ENCODE assay signal across 27 mouse cellular contexts in the genomic region with DNA sequence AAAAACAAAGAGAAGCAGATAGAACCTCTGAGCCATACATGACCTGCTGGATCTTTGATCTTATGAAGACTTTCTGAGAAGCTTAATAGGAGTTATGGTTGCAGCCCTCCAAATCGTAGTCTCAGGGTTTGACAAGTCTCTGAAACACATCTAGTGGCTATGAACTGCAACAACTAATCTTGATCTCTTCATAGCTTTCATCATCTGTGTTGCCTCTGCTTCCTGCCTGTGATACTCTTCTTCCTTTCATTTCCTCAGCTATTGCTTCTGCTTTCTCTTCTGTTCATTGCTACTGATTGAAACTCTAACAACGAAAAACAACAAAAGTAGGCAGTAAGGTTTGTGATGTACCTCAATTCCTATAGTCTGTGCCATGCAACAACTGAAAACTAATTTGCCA. TPM values are rescaled to one million over a fixed set of nuclear protein-coding genes. Genes with fewer than 3 reads are reported as not detected.
A peak's percentile ranks its signal among the peaks of the same experiment; 100 is the strongest.
DNase-seq lines count a peak whose midpoint lies in the region; ATAC-seq and TF ChIP-seq lines count a peak whose summit lies in the region.
"Had no signal": no experiment of that assay in that cellular context is flagged by ENCODE, and none has a peak within 500 bp of the region (broad histone marks: within the 10 kb centered on the region; RNA-seq: fewer than 3 reads in every experiment).

No protein-coding gene starts in this region.

- H3K4me2 ChIP-seq in liver, embryonic 12.5 days, result no peak overlapping the region
- H3K4me2 ChIP-seq in forebrain, embryonic 15.5 days (replicated peaks), result no peak overlapping the region
- H3K4me2 ChIP-seq: embryonic facial prominence, embryonic 13.5 days; embryonic facial prominence, embryonic 15.5 days; forebrain, embryonic 12.5 days had no signal

- H3K27ac ChIP-seq in liver, adult 2 months (replicated peaks; ENCODE audit: insufficient read depth, low read depth, low read length), result no peak overlapping the region
- H3K27ac ChIP-seq in liver, embryonic 12.5 days, result no peak overlapping the region
- H3K27ac ChIP-seq in forebrain, embryonic 15.5 days (replicated peaks), result no peak overlapping the region
- H3K27ac ChIP-seq: embryonic facial prominence, embryonic 13.5 days; embryonic facial prominence, embryonic 15.5 days; forebrain, embryonic 10.5 days; forebrain, embryonic 12.5 days had no signal

- 76% methylated on average over 2 of the region's 2 CpGs for WGBS in liver, adult 2 months
- WGBS in liver, embryonic 12.5 days (ENCODE audit: insufficient replicate concordance), result 40% methylated on average over 2 of the region's 2 CpGs
- 85% methylated on average over 2 of the region's 2 CpGs for WGBS in forebrain, embryonic 15.5 days

- H3K79me2 ChIP-seq in liver, adult 2 months (ENCODE audit: control insufficient read depth, insufficient read depth, low read length), result no peaks in the 10 kb centered on the region

- no peak overlapping the region for H3K9ac ChIP-seq in liver, adult 2 months (ENCODE audit: low read depth, low read length)
- no peak overlapping the region for H3K9ac ChIP-seq in liver, embryonic 12.5 days
- H3K9ac ChIP-seq in forebrain, embryonic 15.5 days (replicated peaks), result no peak overlapping the region
- H3K9ac ChIP-seq: embryonic facial prominence, embryonic 13.5 days; embryonic facial prominence, embryonic 15.5 days; forebrain, embryonic 12.5 days had no signal

- H3K9me3 ChIP-seq in liver, embryonic 12.5 days (replicated peaks), result no peaks in the 10 kb centered on the region
- H3K9me3 ChIP-seq in forebrain, embryonic 15.5 days, result no peaks in the 10 kb centered on the region
- H3K9me3 ChIP-seq: embryonic facial prominence, embryonic 13.5 days; embryonic facial prominence, embryonic 15.5 days; forebrain, embryonic 10.5 days; forebrain, embryonic 12.5 days; G1E had no signal

- DNase-seq in liver, adult 2 months (ENCODE audit: extremely low read depth, low read depth, low spot score), result peak; percentile 11
- no peak for DNase-seq in spleen, postnatal 4 days (ENCODE audit: low spot score in 2 of 2)
- DNase-seq: adrenal gland, adult 8-10 months; adrenal gland, postnatal 14 days; adrenal gland, postnatal 36 days; B cell, adult 2 months; cerebellum, adult 11-12 months; cerebellum, adult 2 months; cerebellum, adult 9-10 months; cerebellum, postnatal 10 days; cerebellum, postnatal 25 days; embryo, embryonic 11 days had no signal

- no peak for TF ChIP-seq CTCF in liver, adult 2 months (IDR thresholded peaks at IDR 0.05; ENCODE audit: low read depth, low read length)

- ATAC-seq in liver, embryonic 12.5 days, result no peak
- ATAC-seq in common myeloid progenitor, adult 5-6 weeks (replicated peaks; ENCODE audit: low read depth, poor library complexity, severe bottlenecking), result peak; percentile 71
- peak; percentile 67 for ATAC-seq in megakaryocyte, adult 5-6 weeks (ENCODE audit: poor library complexity, severe bottlenecking)
- peak; percentile 77 for ATAC-seq in monocyte, adult 5-6 weeks (replicated peaks; ENCODE audit: insufficient number of reproducible peaks, low FRiP score, low TSS enrichment, poor library complexity, severe bottlenecking)
- no peak for ATAC-seq in forebrain, embryonic 15.5 days (replicated peaks)
- ATAC-seq: activated CD4-positive, CD25-positive, alpha-beta regulatory T cell, adult 4 months; CD4-positive, CD25-positive, alpha-beta regulatory T cell, adult 4 months; forebrain, embryonic 14.5 days; Patski had no signal

- no peak for TF ChIP-seq POLR2A in liver, adult 2 months (IDR thresholded peaks at IDR 0.05; ENCODE audit: extremely low read depth, insufficient read depth, low read length)

- no peaks in the 10 kb centered on the region for H3K27me3 ChIP-seq in liver, adult 2 months (ENCODE audit: control insufficient read depth, insufficient read depth, low read length)
- no peaks in the 10 kb centered on the region for H3K27me3 ChIP-seq in liver, embryonic 12.5 days (replicated peaks)
- H3K27me3 ChIP-seq in forebrain, embryonic 15.5 days, result no peaks in the 10 kb centered on the region
- H3K27me3 ChIP-seq: embryonic facial prominence, embryonic 13.5 days; embryonic facial prominence, embryonic 15.5 days; forebrain, embryonic 12.5 days had no signal

- no peak overlapping the region for H3K4me3 ChIP-seq in liver, adult 2 months (ENCODE audit: insufficient read depth, low read depth, low read length)
- H3K4me3 ChIP-seq in liver, embryonic 12.5 days, result no peak overlapping the region
- H3K4me3 ChIP-seq in forebrain, embryonic 15.5 days, result no peak overlapping the region
- H3K4me3 ChIP-seq: embryonic facial prominence, embryonic 13.5 days; embryonic facial prominence, embryonic 15.5 days; erythroblast, embryonic 14.5 days; forebrain, embryonic 10.5 days; forebrain, embryonic 12.5 days had no signal

- H3K36me3 ChIP-seq in liver, adult 2 months (ENCODE audit: control insufficient read depth, insufficient read depth, low read length), result no peaks in the 10 kb centered on the region
- no peaks in the 10 kb centered on the region for H3K36me3 ChIP-seq in liver, embryonic 12.5 days
- no peaks in the 10 kb centered on the region for H3K36me3 ChIP-seq in forebrain, embryonic 15.5 days
- H3K36me3 ChIP-seq: embryonic facial prominence, embryonic 13.5 days; embryonic facial prominence, embryonic 15.5 days; forebrain, embryonic 10.5 days; forebrain, embryonic 12.5 days; G1E had no signal

- H3K4me1 ChIP-seq in liver, adult 2 months (ENCODE audit: control insufficient read depth, insufficient read depth, low read length), result no peaks in the 10 kb centered on the region
- H3K4me1 ChIP-seq in liver, embryonic 12.5 days, result no peaks in the 10 kb centered on the region
- H3K4me1 ChIP-seq in forebrain, embryonic 15.5 days, result no peaks in the 10 kb centered on the region
- H3K4me1 ChIP-seq: embryonic facial prominence, embryonic 13.5 days; embryonic facial prominence, embryonic 15.5 days; forebrain, embryonic 10.5 days; forebrain, embryonic 12.5 days had no signal

RNA-seq across cellular contexts. Expression of gene Adgre4, which starts 1.4 kb away (rescaled TPM):
- 7.5 and 8.2 TPM in 2 replicates for total RNA-seq in liver, adult 2 months (2014; rRNA removed)
- polyA plus RNA-seq in liver, adult 2 months (2012; rRNA removed), result 1.1 and 2.4 TPM in 2 replicates
- 0.75 and 1.1 TPM in 2 replicates for polyA plus RNA-seq in liver, embryonic 12.5 days (2016; fragmentation: Nextera tagmentation; extraction: Ambion mirVana)
- 0.49 TPM in 1 of 2 replicates, not detected in the other for total RNA-seq in common myeloid progenitor, adult 5-6 weeks (2017)
- 31.8 and 37.3 TPM in 2 replicates for total RNA-seq in megakaryocyte, adult 5-6 weeks (2015)
- 18.7 and 20.1 TPM in 2 replicates for total RNA-seq in megakaryocyte, adult 5-6 weeks (2017)
- total RNA-seq in monocyte, adult 5-6 weeks (2017), result 433 to 771 TPM (median 747 TPM) in 3 replicates
- 0.09 and 0.13 TPM in 2 replicates for polyA plus RNA-seq in forebrain, embryonic 15.5 days (2015; fragmentation: Nextera tagmentation; extraction: Ambion mirVana)
- polyA plus RNA-seq: cerebellum, adult 2 months; erythroblast, embryonic 14.5 days; forebrain, embryonic 12.5 days; Patski had no signal

RNA-seq across cellular contexts. Expression of gene Pot1b, which starts 38.7 kb away (rescaled TPM):
- total RNA-seq in liver, adult 2 months (2014; rRNA removed), result 5.3 and 7.3 TPM in 2 replicates
- polyA plus RNA-seq in liver, adult 2 months (2012; rRNA removed), result 0.55 and 0.62 TPM in 2 replicates
- 6.0 and 7.2 TPM in 2 replicates for polyA plus RNA-seq in liver, embryonic 12.5 days (2016; fragmentation: Nextera tagmentation; extraction: Ambion mirVana)
- total RNA-seq in common myeloid progenitor, adult 5-6 weeks (2017), result 35.5 and 41.4 TPM in 2 replicates
- 37.6 and 39.6 TPM in 2 replicates for total RNA-seq in megakaryocyte, adult 5-6 weeks (2015)
- 67.6 and 74.7 TPM in 2 replicates for total RNA-seq in megakaryocyte, adult 5-6 weeks (2017)
- 322 to 362 TPM (median 361 TPM) in 3 replicates for total RNA-seq in monocyte, adult 5-6 weeks (2017)
- polyA plus RNA-seq in forebrain, embryonic 15.5 days (2015; fragmentation: Nextera tagmentation; extraction: Ambion mirVana), result 9.0 and 9.8 TPM in 2 replicates

Comparison
In these comparisons a context has a peak if more than half of its experiments do, and no peak if none do; other contexts are left out.
1. ATAC-seq: peak in common myeloid progenitor, adult 5-6 weeks (single experiment), megakaryocyte, adult 5-6 weeks (single experiment) and monocyte, adult 5-6 weeks (single experiment); none in liver, embryonic 12.5 days (single experiment) and forebrain, embryonic 15.5 days (single experiment).
2. RNA of gene Adgre4, which starts 1.4 kb away (total RNA-seq): 433 to 771 TPM in monocyte, adult 5-6 weeks; 18.7 to 37.3 TPM in megakaryocyte, adult 5-6 weeks, 7.5 to 8.2 TPM in liver, adult 2 months and 0.49 TPM in common myeloid progenitor, adult 5-6 weeks; every median in the first group is over 10 times any median in the second.